ENCODE assay signal across 26 mouse cellular contexts in genomic region chr9:58168880-58169279, GRCm38 (mm10). TPM values are rescaled to one million over a fixed set of nuclear protein-coding genes. Genes with fewer than 3 reads are reported as not detected.
DNase-seq lines count a peak whose midpoint lies in the region; ATAC-seq and TF ChIP-seq lines count a peak whose summit lies in the region.
"Had no signal": no experiment of that assay in that cellular context is flagged by ENCODE, and none has a peak within 500 bp of the region (broad histone marks: within the 10 kb centered on the region; RNA-seq: fewer than 3 reads in every experiment).

No protein-coding gene starts in this region.

- no peak overlapping the region for H3ac ChIP-seq in myocyte (ENCODE audit: control insufficient read depth, insufficient read length)

- H3K79me2 ChIP-seq in myocyte (ENCODE audit: control insufficient read depth, insufficient read depth), result no peaks in the 10 kb centered on the region

- H3K27ac ChIP-seq in hindbrain, embryonic 10.5 days, result peak overlapping the region; percentile 56; the same call in 1 of the 2 replicates
- no peak overlapping the region for H3K27ac ChIP-seq in hindbrain, embryonic 11.5 days (ENCODE audit: low read depth, low read length)
- peak overlapping the region; percentile 66 for H3K27ac ChIP-seq in embryonic facial prominence, embryonic 12.5 days
- H3K27ac ChIP-seq in limb, embryonic 10.5 days, result peak overlapping the region; percentile 42; the same call in 1 of the 2 replicates
- no peak overlapping the region for H3K27ac ChIP-seq in cerebellum, adult 2 months (ENCODE audit: insufficient read depth, low read length)
- H3K27ac ChIP-seq: gastrocnemius, adult 2 months; hindbrain, postnatal 0 days; liver, embryonic 15.5 days; lung, embryonic 15.5 days; neural tube, embryonic 15.5 days had no signal

- no peak overlapping the region for H3K4me2 ChIP-seq in hindbrain, embryonic 11.5 days (replicated peaks; ENCODE audit: low read depth, low read length)
- H3K4me2 ChIP-seq in embryonic facial prominence, embryonic 12.5 days (replicated peaks), result no peak overlapping the region
- H3K4me2 ChIP-seq in myocyte (ENCODE audit: low read depth), result peak overlapping the region; percentile 74
- H3K4me2 ChIP-seq: heart, embryonic 11.5 days; liver, embryonic 15.5 days; lung, embryonic 15.5 days; neural tube, embryonic 15.5 days had no signal

- no peak for DNase-seq in hindbrain, embryonic 10.5 days (ENCODE audit: low spot score)
- no peak for DNase-seq in hindbrain, embryonic 11.5 days (ENCODE audit: low spot score)
- no peak for DNase-seq in limb, embryonic 10.5 days (ENCODE audit: low spot score)
- DNase-seq in cerebellum, adult 2 months, result no peak
- DNase-seq in kidney, adult 11 months, result no peak
- DNase-seq: adrenal gland, adult 8-10 months; cerebellum, adult 18-20 months; cerebellum, postnatal 36 days; gastrocnemius, adult 2 months; kidney, postnatal 4 days; liver; lung, postnatal 36 days; thymus, adult 18-20 months; thymus, postnatal 36 days had no signal

- ATAC-seq in hindbrain, embryonic 11.5 days (ENCODE audit: low FRiP score), result no peak
- no peak for ATAC-seq in embryonic facial prominence, embryonic 12.5 days (ENCODE audit: insufficient number of reproducible peaks, insufficient read depth, low FRiP score, low TSS enrichment)
- ATAC-seq: activated CD4-positive, CD25-positive, alpha-beta regulatory T cell, adult 4 months; hindbrain, postnatal 0 days; intestine, embryonic 16.5 days had no signal

- peaks cover 11% of the 10 kb centered on the region for H3K4me1 ChIP-seq in hindbrain, embryonic 10.5 days (replicated peaks)
- H3K4me1 ChIP-seq in hindbrain, embryonic 11.5 days (replicated peaks; ENCODE audit: control insufficient read depth, insufficient read depth, low read length), result no peaks in the 10 kb centered on the region
- peaks cover 13% of the 10 kb centered on the region for H3K4me1 ChIP-seq in embryonic facial prominence, embryonic 12.5 days
- H3K4me1 ChIP-seq in limb, embryonic 10.5 days, result peaks cover 8% of the 10 kb centered on the region
- H3K4me1 ChIP-seq in cerebellum, adult 2 months (ENCODE audit: control insufficient read depth, insufficient read depth, low read length), result no peaks in the 10 kb centered on the region
- H3K4me1 ChIP-seq: liver, embryonic 15.5 days; lung, embryonic 15.5 days; neural tube, embryonic 15.5 days had no signal

- no peaks in the 10 kb centered on the region for H3K27me3 ChIP-seq in hindbrain, embryonic 10.5 days (ENCODE audit: insufficient read depth, poor library complexity, severe bottlenecking)
- no peaks in the 10 kb centered on the region for H3K27me3 ChIP-seq in hindbrain, embryonic 11.5 days (ENCODE audit: control insufficient read depth, insufficient read depth, low read length)
- H3K27me3 ChIP-seq in embryonic facial prominence, embryonic 12.5 days, result no peaks in the 10 kb centered on the region
- H3K27me3 ChIP-seq in limb, embryonic 10.5 days (ENCODE audit: low read depth, poor library complexity, severe bottlenecking), result no peaks in the 10 kb centered on the region
- H3K27me3 ChIP-seq in myocyte (ENCODE audit: control insufficient read depth, insufficient read depth, insufficient read length), result no peaks in the 10 kb centered on the region
- no peaks in the 10 kb centered on the region for H3K27me3 ChIP-seq in cerebellum, adult 2 months (ENCODE audit: control insufficient read depth, insufficient read depth, low read length)
- H3K27me3 ChIP-seq: liver, embryonic 15.5 days; lung, embryonic 15.5 days; neural tube, embryonic 15.5 days had no signal

- TF ChIP-seq CTCF in cerebellum, adult 2 months (IDR thresholded peaks at IDR 0.05; ENCODE audit: borderline replicate concordance, insufficient read depth, low read depth, low read length), result no peak

- H3K9ac ChIP-seq in hindbrain, embryonic 11.5 days (ENCODE audit: low read depth, low read length), result no peak overlapping the region
- H3K9ac ChIP-seq in embryonic facial prominence, embryonic 12.5 days, result no peak overlapping the region
- H3K9ac ChIP-seq: liver, embryonic 15.5 days; lung, embryonic 15.5 days; neural tube, embryonic 15.5 days had no signal

- 0 out of 2 replicates have a peak, but pooled peaks cover 4% of the 10 kb centered on the region for H3K9me3 ChIP-seq in hindbrain, embryonic 10.5 days
- H3K9me3 ChIP-seq in hindbrain, embryonic 11.5 days (ENCODE audit: control insufficient read depth, low read length), result no peaks in the 10 kb centered on the region
- no peaks in the 10 kb centered on the region for H3K9me3 ChIP-seq in embryonic facial prominence, embryonic 12.5 days
- no peaks in the 10 kb centered on the region for H3K9me3 ChIP-seq in limb, embryonic 10.5 days (replicated peaks)
- H3K9me3 ChIP-seq: liver, embryonic 15.5 days; lung, embryonic 15.5 days; neural tube, embryonic 15.5 days had no signal

- no peaks in the 10 kb centered on the region for H3K36me3 ChIP-seq in hindbrain, embryonic 10.5 days
- H3K36me3 ChIP-seq in hindbrain, embryonic 11.5 days (ENCODE audit: control insufficient read depth, insufficient read depth, low read length), result no peaks in the 10 kb centered on the region
- no peaks in the 10 kb centered on the region for H3K36me3 ChIP-seq in embryonic facial prominence, embryonic 12.5 days
- no peaks in the 10 kb centered on the region for H3K36me3 ChIP-seq in limb, embryonic 10.5 days
- H3K36me3 ChIP-seq in myocyte (ENCODE audit: control insufficient read depth, insufficient read depth), result no peaks in the 10 kb centered on the region
- H3K36me3 ChIP-seq: liver, embryonic 15.5 days; lung, embryonic 15.5 days; neural tube, embryonic 15.5 days had no signal

- 77% methylated on average over 3 of the region's 3 CpGs for WGBS in hindbrain, embryonic 10.5 days
- WGBS in hindbrain, embryonic 11.5 days, result 66% methylated on average over 3 of the region's 3 CpGs
- WGBS in embryonic facial prominence, embryonic 12.5 days, result 41% methylated on average over 3 of the region's 3 CpGs
- WGBS in limb, embryonic 10.5 days, result 81% methylated on average over 3 of the region's 3 CpGs
- 85% methylated on average over 3 of the region's 3 CpGs for WGBS in cerebellum, adult 2 months

- no peak overlapping the region for H3K4me3 ChIP-seq in hindbrain, embryonic 10.5 days
- no peak overlapping the region for H3K4me3 ChIP-seq in hindbrain, embryonic 11.5 days (ENCODE audit: low read depth, low read length)
- no peak overlapping the region for H3K4me3 ChIP-seq in embryonic facial prominence, embryonic 12.5 days
- H3K4me3 ChIP-seq in limb, embryonic 10.5 days, result no peak overlapping the region
- no peak overlapping the region for H3K4me3 ChIP-seq in myocyte
- no peak overlapping the region for H3K4me3 ChIP-seq in cerebellum, adult 2 months (replicated peaks; ENCODE audit: insufficient read depth, low read depth, low read length)
- H3K4me3 ChIP-seq: gastrocnemius, adult 2 months; liver, embryonic 15.5 days; lung, embryonic 15.5 days; neural tube, embryonic 15.5 days had no signal

- TF ChIP-seq POLR2A in myocyte (IDR thresholded peaks at IDR 0.05; ENCODE audit: insufficient read length, low read depth), result no peak
- TF ChIP-seq POLR2A in cerebellum, adult 2 months (IDR thresholded peaks at IDR 0.05; ENCODE audit: borderline replicate concordance, insufficient read depth, low read length), result no peak

TF ChIP-seq in myocyte, 11 proteins besides CTCF, POLR2A, EP300 and RAD21:
- TF ChIP-seq TCF3 (IDR thresholded peaks at IDR 0.05; ENCODE audit: insufficient read length, low read depth) (no peak), MYOD1 (IDR thresholded peaks at IDR 0.05; ENCODE audit: control insufficient read depth in 1 of 3, insufficient read length in 2 of 3, low read depth in 2 of 3) (peak; percentile 12 to 93 (median 83)), SRF (IDR thresholded peaks at IDR 0.05; ENCODE audit: control insufficient read depth, insufficient read length, low read depth) (no peak), TCF12 (IDR thresholded peaks at IDR 0.05; ENCODE audit: insufficient read depth, poor library complexity, severe bottlenecking) (peak; percentile 2), MAX (IDR thresholded peaks at IDR 0.05; ENCODE audit: low read depth) (no peak)

RNA-seq across cellular contexts. Expression of gene Islr, which starts 35.2 kb away (rescaled TPM):
- polyA plus RNA-seq in hindbrain, embryonic 10.5 days (2016; fragmentation: Nextera tagmentation; extraction: Ambion mirVana), result 9.9 and 14.0 TPM in 2 replicates
- 15.5 and 16.7 TPM in 2 replicates for polyA plus RNA-seq in hindbrain, embryonic 11.5 days (2014; fragmentation: Nextera tagmentation; extraction: Ambion mirVana)
- 88.0 and 95.6 TPM in 2 replicates for polyA plus RNA-seq in embryonic facial prominence, embryonic 12.5 days (2016; fragmentation: Nextera tagmentation; extraction: Ambion mirVana)
- 9.5 and 33.2 TPM in 2 replicates for polyA plus RNA-seq in limb, embryonic 10.5 days (2016; fragmentation: Nextera tagmentation; extraction: Ambion mirVana)
- polyA plus RNA-seq in myocyte (2012; fragmentation: generic; extraction: Trizol), result 30.3 TPM
- polyA plus RNA-seq in cerebellum, adult 2 months (2012; rRNA removed), result 6.4 and 12.2 TPM in 2 replicates

RNA-seq across cellular contexts. Expression of gene Islr2, which starts 35.2 kb away (rescaled TPM):
- polyA plus RNA-seq in hindbrain, embryonic 10.5 days (2016; fragmentation: Nextera tagmentation; extraction: Ambion mirVana), result 1.5 and 6.6 TPM in 2 replicates
- 5.5 and 6.7 TPM in 2 replicates for polyA plus RNA-seq in hindbrain, embryonic 11.5 days (2014; fragmentation: Nextera tagmentation; extraction: Ambion mirVana)
- 5.3 and 7.3 TPM in 2 replicates for polyA plus RNA-seq in embryonic facial prominence, embryonic 12.5 days (2016; fragmentation: Nextera tagmentation; extraction: Ambion mirVana)
- polyA plus RNA-seq in limb, embryonic 10.5 days (2016; fragmentation: Nextera tagmentation; extraction: Ambion mirVana), result 0.11 TPM in 1 of 2 replicates, not detected in the other
- polyA plus RNA-seq in myocyte (2012; fragmentation: generic; extraction: Trizol), result 0.32 TPM
- polyA plus RNA-seq in cerebellum, adult 2 months (2012; rRNA removed), result 1.1 and 1.6 TPM in 2 replicates
- polyA plus RNA-seq: activated CD4-positive, CD25-positive, alpha-beta regulatory T cell, adult 4 months had no signal

RNA-seq across cellular contexts. Expression of gene Ccdc33, which starts 50.3 kb away (rescaled TPM):
- polyA plus RNA-seq in hindbrain, embryonic 10.5 days (2016; fragmentation: Nextera tagmentation; extraction: Ambion mirVana), result 0.90 and 0.99 TPM in 2 replicates
- polyA plus RNA-seq in hindbrain, embryonic 11.5 days (2014; fragmentation: Nextera tagmentation; extraction: Ambion mirVana), result 0.31 and 0.99 TPM in 2 replicates
- polyA plus RNA-seq in embryonic facial prominence, embryonic 12.5 days (2016; fragmentation: Nextera tagmentation; extraction: Ambion mirVana), result 0.13 and 0.50 TPM in 2 replicates
- polyA plus RNA-seq in limb, embryonic 10.5 days (2016; fragmentation: Nextera tagmentation; extraction: Ambion mirVana), result 0.26 and 0.34 TPM in 2 replicates
- polyA plus RNA-seq in myocyte (2012; fragmentation: generic; extraction: Trizol), result not detected
- polyA plus RNA-seq in cerebellum, adult 2 months (2012; rRNA removed), result 0.59 and 1.1 TPM in 2 replicates
- polyA plus RNA-seq: activated CD4-positive, CD25-positive, alpha-beta regulatory T cell, adult 4 months; heart, embryonic 11.5 days; heart, postnatal 0 days; liver, embryonic 15.5 days; small intestine, adult 2 months; stomach, embryonic 16.5 days had no signal

Comparison
In these comparisons a context has a peak if more than half of its experiments do, and no peak if none do; other contexts are left out.
1. H3K27ac ChIP-seq: peak in hindbrain, embryonic 10.5 days (single experiment), embryonic facial prominence, embryonic 12.5 days (single experiment) and limb, embryonic 10.5 days (single experiment); none in hindbrain, embryonic 11.5 days (single experiment) and cerebellum, adult 2 months (single experiment).